Mouse (Mus musculus): ENCODE measurements around the gene Spcs2. TPM values are rescaled to one million over a fixed set of nuclear protein-coding genes. Genes with fewer than 3 reads are reported as not detected.
A peak's percentile ranks its signal among the peaks of the same experiment; 100 is the strongest.

Gene Spcs2
- total RNA-seq (2021): 10 to 100 TPM; 65.9 to 71.4 TPM
- long read RNA-seq, experiment 1, transcript Spcs2-201 (5 exons, 2,909 nt): major isoform, 200 of 211 reads
- long read RNA-seq, experiment 1, partial matches to known transcripts: 3 of 211 reads
- long read RNA-seq, experiment 1, other reads (novel, unspliced or antisense): 4 of 211 reads
- long read RNA-seq, experiment 2, transcript Spcs2-201 (5 exons, 2,909 nt): major isoform, 165 of 180 reads
- long read RNA-seq, experiment 2, transcript Spcs2-204 (6 exons, 1,630 nt): minor isoform, 6 of 180 reads
- long read RNA-seq, experiment 2, partial matches to known transcripts: 4 of 180 reads
- long read RNA-seq, experiment 2, other reads (novel, unspliced or antisense): 5 of 180 reads

GRCm38 (mm10) chr7:99863362-99863761 is at the start of gene Spcs2:
Gene Spcs2 (minus strand): TSS chr7:99863462.
- DNase-seq: no peak

DNA sequence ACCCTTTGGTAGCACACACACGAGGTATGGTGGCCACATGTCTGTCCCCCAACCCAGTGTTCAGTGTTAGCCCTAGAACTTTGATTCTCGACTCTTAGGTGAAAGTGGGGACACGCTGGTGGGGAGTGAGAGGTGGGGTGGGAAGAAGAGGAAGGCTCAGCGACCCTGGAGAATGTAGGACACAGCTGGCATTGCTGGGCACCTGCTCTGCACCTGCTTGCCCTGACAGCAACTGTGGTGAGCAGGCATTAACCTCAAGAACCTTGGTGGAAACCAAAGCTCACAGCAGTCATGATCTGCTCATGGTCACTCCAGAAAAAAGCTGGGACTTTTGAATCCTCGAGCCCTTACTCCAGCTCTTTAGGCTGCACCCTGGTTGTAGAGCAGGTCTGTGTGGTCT is 47.8 kb upstream of the Spcs2 start:
- DNase-seq: peak; percentile 28

GRCm38 (mm10) chr7:99907463-99907862 is 44.2 kb upstream of the Spcs2 start:
- DNase-seq: no peak

DNA sequence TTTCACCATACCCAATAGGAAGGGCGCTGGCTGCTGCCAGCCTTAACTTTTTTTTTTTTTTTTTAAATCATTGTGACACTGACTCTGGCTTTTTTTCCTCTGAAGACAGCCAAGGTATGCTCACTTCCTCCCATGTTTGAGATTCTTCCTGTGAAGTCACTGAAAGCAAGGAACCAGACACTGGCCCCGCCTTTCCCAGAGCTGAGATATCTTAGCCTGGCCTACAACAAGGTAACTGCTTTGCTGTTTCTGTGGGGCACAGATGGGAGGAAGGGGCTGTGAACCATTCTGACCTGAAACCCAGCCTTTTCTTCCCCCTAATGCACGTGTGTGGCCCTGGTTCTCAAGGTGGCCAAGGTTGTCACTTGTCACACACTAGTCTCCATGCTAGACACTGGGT is 43.1 kb upstream of the Spcs2 start:
- no peak for DNase-seq

DNA sequence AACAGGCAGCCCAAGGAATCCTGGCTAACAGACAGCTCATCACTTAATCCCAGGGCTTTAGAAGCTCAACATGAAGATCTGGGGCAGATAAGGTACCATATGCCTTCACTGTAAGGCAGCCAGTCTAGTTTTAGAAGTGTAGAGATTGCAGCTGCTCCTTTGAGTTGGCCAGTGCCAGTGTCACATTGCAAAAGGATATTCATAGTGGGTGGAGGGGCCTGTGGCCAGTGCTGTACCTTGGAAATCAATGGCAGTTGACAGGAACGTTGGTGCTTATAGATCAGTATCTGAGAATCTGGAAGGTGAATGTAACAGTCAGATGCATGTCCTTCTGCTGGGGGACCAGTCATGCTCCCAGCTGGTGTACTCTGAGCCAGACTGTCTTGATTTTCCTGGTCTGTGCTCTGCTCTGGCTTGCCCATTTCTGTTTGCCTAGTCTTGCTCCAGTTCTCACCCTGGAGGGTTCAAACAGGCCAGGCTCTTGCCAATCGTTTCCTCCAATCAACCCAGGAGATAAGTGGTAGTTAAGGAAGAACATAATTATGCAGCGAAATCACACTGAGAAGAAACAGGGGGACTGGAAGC is 41.3 kb upstream of the Spcs2 start:
- DNase-seq: no peak

GRCm38 (mm10) chr7:99902918-99903665 is 39.8 kb upstream of the Spcs2 start:
- no peak for DNase-seq

DNA sequence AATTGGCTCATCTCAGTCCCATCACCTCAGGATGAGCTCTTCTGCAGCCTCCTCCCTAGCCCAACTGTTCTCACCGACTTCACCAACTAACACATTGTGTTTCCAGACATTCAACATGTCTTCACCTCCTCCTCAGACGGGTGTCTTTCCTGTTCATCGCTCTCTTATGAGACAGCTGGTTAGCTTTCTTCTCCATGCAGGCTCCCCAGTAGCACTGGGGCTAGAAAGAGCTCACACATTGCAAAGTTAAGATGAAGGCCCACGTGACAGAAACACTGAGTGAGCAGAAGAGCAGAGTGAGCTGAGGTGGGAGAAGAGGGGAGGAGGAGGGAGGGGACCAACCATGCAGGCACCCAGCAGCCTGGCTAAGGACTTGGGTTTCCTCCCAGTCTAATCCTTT is 38.9 kb upstream of the Spcs2 start:
- no peak for DNase-seq

- no peak for DNase-seq
Measured at GRCm38 (mm10) chr7:99896905-99897304, 33.6 kb upstream of the Spcs2 start.

DNA sequence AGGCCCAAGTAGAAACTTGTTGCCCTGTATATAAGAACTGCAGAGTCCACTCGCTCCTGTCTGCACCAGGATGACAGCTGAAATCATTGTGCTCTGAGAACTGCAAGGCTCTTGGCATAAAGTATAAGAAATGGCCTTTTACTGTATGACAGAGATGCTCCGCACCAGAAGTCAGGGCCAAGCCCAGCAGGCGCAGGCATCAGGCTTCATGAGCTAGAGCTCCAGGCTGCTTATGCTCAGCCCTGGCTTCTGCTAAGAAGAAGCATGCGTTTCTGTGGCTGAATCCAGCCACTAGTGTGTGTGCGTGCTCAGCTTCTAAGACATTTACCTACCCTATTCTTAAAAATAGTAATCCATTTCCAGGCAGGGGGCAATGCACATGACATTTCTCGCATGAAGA is 31.2 kb upstream of the Spcs2 start:
- no peak for DNase-seq

GRCm38 (mm10) chr7:99893967-99894366 is 30.7 kb upstream of the Spcs2 start:
- no peak for DNase-seq

DNA sequence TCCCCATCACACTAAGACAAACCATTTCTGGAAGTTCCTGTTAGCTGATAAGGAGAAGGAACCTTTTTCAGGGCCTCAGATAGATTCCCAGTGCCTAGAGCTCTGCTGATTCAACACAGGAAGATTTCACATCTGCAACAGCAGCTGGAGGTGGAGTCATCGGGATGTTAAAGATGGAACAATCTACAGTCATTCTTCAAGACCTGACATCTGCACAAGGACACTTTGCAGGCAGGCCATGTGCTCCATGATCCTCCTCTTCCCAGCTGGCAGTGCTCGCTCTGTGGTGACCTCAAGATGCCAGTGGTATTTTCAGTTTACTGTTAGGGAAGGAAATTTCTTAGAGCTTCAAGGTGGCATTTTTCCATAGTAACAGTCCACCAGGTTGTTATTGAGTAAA is 29.1 kb upstream of the Spcs2 start:
- DNase-seq: no peak

DNA sequence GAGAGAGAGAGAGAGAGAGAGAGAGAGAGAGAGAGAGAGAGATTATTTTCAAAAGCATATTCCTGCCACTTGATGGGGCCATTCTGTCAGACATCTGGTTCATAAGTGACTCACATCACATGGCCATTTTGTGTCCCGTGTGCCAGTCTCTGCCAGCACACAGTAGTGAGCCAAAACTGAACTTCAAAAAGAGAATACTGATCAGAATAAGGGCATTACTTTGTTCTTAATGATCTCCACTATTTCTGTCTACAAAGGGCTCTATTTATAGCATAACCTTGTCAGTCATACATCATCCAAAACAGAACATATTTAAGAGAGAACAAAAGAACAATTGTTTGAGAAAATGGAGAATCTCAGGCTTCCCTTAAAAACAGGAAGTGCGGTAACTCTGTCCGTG is 28.2 kb upstream of the Spcs2 start:
- DNase-seq: no peak

DNA sequence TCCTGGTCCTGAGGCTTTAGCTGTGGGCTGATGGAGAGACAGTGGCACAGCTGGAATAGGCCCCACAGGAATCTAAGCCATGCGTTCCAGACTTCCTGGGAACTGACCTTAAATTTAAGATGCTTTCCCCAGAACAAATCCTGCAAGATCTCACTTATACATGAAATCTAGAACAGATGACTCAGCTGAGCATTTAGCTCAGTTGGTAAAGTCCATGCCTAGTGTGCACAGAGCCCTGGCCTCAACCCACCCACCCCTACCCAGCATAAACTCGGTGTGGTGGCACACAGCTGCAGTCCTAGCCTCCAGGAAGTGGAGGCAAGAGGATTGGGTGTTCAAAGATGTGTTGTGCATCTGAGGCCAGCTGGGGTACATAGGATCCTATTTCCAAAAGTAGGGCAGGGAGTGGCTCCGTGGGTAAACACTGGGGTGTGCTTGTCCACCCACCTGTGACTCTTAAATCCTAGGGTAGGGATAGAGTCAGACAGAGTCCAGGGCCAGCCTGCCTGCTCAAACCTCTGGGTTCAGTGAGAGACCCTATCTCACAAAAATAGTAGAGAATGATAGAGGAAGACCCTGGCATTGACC is 27.0 kb upstream of the Spcs2 start:
- no peak for DNase-seq

DNA sequence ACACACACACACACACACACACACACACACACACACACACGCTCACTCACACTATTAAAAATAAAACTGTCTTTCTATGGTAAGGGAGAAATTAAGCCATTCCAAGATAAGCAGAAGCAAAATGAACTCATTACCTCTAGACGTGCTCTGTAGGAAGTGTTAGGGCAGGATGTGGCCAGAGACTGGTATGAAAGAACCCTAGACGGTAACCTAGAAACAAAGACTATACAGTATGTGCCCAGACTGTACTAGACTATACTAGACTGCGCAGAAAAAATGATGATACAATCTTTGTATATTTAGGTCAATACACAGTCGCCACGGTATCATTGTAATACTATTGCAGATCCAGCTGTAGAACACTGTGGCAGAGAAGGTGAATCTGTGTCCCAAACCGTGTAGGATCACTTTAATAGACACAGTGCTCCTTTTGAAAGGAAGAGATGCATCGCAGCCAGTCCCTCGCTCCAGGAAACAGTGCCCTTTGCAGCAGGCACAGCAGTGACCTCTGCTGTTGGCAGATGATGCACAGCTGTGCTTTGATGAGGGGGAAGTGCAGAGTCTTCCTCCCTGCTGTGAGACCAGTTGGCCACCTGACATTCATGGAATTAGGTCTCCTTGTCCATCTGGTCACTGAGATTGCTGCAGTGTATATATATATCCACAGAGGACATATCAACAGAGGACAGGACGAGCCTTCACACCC is 26.1 kb upstream of the Spcs2 start:
- no peak for DNase-seq

DNA sequence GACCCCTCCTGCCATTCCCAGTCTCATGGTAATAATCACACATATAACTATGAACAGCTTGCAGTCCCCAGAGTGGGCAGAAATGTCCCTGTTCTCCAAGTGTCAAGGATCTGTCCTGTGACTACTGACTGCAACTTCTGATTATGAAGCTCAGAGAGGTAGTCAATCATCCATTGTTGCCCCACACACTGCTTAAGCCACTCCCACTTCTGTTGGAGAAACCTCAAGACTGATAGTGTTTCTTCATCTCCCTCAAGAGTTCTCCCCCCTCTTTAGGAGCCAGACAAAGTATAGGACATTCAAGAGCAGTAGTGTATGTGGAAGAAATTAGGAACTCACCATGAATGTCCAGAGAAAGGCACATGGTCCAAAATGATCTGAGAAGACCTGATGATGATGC is 24.5 kb upstream of the Spcs2 start:
- no peak for DNase-seq

DNA sequence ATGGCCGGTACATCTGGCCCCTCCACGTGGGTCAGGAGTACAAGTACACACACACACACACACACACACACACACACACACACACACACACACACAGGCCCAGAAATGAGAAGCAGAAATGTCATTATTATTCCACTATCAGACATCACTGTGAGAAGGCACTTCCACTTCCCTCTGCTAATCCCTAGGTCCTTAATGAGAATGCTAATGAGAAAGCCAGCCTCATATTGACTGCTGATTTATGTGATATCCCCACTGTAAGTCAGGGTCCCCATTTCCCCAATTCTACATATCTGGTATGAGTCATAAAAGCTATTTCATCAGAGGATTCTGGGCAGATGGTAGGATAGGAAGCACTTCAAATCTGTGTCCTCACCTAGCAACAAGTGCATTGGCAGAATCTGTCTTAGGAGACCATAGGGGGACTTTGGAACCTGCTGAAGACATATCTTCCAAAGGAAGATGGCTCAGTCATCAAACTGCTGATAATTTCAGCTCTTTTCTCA is 24.0 kb upstream of the Spcs2 start:
- DNase-seq: no peak

DNA sequence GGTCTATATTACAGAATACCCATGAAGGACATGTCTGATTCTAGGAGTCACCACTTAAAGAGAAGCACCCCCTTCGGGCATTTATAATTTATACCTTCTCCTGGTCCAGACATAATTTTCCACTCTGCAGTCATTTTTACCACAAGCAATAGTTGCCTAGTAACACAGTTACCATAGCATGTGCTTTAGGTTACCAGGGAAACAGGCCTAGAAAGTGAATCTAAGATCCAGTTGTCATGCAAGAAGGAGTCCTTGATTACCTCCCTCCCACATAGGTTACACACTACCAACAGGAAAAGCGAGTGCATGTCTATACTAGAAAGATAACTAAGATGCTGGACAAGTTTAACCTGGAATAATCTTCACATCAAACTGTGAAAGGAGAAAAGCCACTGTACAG is 15.0 kb upstream of the Spcs2 start:
- DNase-seq: no peak

DNA sequence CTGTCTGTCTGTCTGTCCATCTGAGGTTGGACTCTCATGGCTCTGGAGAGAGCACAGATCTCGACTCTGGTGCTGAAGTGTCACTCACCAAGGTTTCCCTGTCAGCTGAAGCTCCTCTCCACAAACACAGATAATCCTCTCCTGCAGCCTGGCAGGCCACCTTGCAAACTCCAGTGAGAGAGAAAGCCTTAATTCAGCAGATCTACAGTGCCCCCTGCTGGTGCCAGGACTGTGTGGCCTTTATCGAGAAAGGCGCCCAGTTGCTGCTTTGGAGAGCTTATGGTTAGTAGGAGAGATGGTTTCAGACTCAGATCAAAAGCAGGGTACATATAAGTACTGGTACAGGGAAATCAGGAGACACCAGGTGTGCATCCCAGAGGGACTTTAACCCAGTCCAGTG is 13.1 kb upstream of the Spcs2 start:
- peak; percentile 61 for DNase-seq

DNA sequence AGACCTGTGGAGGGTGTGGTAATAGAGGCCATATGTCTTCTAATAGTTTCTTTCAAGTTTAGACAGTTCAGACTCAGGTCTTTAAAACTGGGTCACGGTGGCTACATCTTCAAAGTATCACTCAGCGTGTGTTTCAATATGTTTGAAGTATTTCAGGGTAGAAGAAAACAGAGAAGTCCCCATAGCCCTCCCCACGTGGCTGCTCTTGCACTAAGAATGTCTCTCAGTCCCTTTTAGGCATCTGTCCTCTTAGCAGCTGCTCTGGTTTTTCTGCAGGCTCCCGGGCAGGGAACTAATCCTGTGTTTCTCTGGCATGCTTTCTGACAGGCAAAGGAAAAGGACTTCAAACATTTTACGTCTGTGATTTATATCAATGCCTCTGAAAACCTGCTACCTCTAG is 12.6 kb upstream of the Spcs2 start:
- no peak for DNase-seq

- DNase-seq: no peak
Measured at GRCm38 (mm10) chr7:99873965-99874364, 10.7 kb upstream of the Spcs2 start.

DNA sequence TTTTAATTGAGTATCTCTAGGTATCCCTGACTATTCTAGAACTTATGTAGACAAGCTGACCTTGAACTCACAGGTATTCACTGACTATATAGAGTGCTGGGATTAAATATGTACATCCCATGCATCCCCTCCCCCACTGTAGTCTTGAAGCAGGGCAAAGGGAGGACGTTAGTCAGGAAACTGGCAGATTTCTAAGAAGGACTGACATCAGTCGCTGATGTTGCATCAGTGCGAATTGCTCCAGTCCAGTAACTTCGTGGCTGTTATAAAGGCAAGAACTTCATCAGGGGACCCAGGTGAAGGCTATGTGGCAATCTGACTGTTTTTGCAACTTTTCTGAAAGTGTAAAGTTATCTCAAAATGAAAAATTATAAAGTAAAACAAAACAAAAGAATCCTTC is 6.0 kb upstream of the Spcs2 start:
- DNase-seq: no peak

DNA sequence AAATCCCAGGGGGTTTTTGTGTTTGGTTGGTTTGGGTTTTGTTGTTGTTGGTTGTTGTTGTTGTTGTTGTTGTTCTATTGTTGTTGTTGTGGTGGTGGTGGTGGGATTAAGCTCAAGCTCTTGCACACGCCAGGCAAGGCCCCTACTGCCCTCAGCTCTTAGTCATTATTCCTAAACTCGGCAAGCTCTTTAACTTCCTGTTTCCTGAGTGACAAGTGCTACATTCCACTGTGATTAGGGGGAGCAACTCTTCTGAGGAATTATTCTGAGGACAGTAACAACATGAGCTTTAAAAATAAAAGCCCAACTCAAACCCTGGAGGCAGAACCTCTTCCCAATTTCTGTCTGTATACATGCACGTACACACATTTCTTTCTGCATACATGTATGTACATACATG is 2.0 kb upstream of the Spcs2 start:
- DNase-seq: no peak

All from gastrocnemius, postnatal 25 days (tissue).